Mouse (Mus musculus) kidney, adult 2 months (tissue): ENCODE measurements around the gene Tmem35b. TPM values are rescaled to one million over a fixed set of nuclear protein-coding genes. Genes with fewer than 3 reads are reported as not detected.

Experiments
- DNase-seq: peaks from one replicate; pipeline ENCODE4 v3.0.0; 2021
- H3K27ac ChIP-seq: fragments of 200-500 bp; 2 replicates; pipeline ENCODE4 v1.5.1; 2012; ENCODE audit warnings: low read depth, low read length, control low read depth, inconsistent platforms; ENCODE audit not compliant: insufficient read depth
- H3K27me3 ChIP-seq: fragments of 200-500 bp; replicated peaks from 2 replicates; pipeline ENCODE4 v1.6.1; 2012; ENCODE audit warnings: mild to moderate bottlenecking, moderate library complexity, low read length, inconsistent platforms; ENCODE audit not compliant: control insufficient read depth, insufficient read depth
- H3K36me3 ChIP-seq: fragments of 200-500 bp; 2 replicates; pipeline ENCODE4 v1.6.1; 2012; ENCODE audit warnings: mild to moderate bottlenecking, moderate library complexity, low read length, inconsistent platforms; ENCODE audit not compliant: control insufficient read depth, insufficient read depth
- H3K4me1 ChIP-seq: fragments of 200-500 bp; 2 replicates; pipeline ENCODE4 v1.6.1; 2011; ENCODE audit warnings: low read length; ENCODE audit not compliant: control insufficient read depth, insufficient read depth
- H3K4me3 ChIP-seq: fragments of 200-500 bp; 2 replicates; pipeline ENCODE4 v1.5.1; 2011; ENCODE audit warnings: mild to moderate bottlenecking, low read depth, low read length, control low read depth; ENCODE audit not compliant: insufficient read depth
- CTCF ChIP-seq: fragments of 200-500 bp; conservative IDR thresholded peaks from 2 replicates; pipeline ENCODE4 v1.5.1; 2011; ENCODE audit warnings: low read depth, mild to moderate bottlenecking, control low read depth, low read length, moderate library complexity, mixed read lengths; ENCODE audit not compliant: insufficient read depth, insufficient read length
- POLR2A ChIP-seq: fragments of 200-500 bp; IDR thresholded peaks from one replicate; pipeline ENCODE4 v1.6.1; 2011; ENCODE audit warnings: low read depth, low read length, control low read depth
- WGBS: fragments of 180-500 bp; shearing (Covaris S2); methylation state at CpG from one replicate; pipeline ENCODE4 v1.1.7; 2018; 5-methylcytosine and 5-hydroxymethylcytosine counted together
- polyA plus RNA-seq: library from polyadenylated mRNA; depleted of rRNA; stranded (reverse); fragments of >200 nt; gene quantifications from 2 replicates; pipeline ENCODE4 v1.2.3, GENCODE M21; 2012; rRNA removed

The Tmem35b gene
- polyA plus RNA-seq, 1 experiment = 29.0 TPM

DNA sequence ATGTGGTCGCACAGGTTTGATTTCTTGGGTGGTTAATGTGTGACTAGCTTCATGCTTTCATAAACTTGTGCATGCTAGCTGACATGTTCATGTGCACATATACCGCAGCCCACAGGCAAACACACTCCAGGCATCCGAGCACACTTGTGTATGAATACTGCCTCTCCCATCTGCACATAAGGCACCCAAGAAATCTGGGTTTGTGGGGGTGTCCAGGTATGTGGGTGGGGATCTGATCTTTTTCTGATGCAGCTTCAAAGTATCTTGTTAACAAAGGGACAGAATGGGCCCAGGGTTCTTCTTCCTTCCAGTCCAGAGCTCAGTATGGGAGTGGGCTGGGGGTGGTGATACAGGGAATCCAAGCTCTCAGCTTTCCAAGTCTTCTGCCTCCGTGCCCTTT lies 49.1 kb downstream of the Tmem35b start:
- WGBS = 43% methylated on average over 4 of the region's 4 CpGs
- Histone ChIP-seq H3K27ac (no peak overlapping the region), H3K27me3 (peaks cover 1% of the 10 kb centered on the region; the same call in 1 of the 2 replicates), H3K4me1 (no peaks in the 10 kb centered on the region), H3K36me3 (no peaks in the 10 kb centered on the region), H3K4me3 (no peak overlapping the region)
- TF ChIP-seq CTCF (no peak), POLR2A (no peak)
- DNase-seq = no peak

DNA sequence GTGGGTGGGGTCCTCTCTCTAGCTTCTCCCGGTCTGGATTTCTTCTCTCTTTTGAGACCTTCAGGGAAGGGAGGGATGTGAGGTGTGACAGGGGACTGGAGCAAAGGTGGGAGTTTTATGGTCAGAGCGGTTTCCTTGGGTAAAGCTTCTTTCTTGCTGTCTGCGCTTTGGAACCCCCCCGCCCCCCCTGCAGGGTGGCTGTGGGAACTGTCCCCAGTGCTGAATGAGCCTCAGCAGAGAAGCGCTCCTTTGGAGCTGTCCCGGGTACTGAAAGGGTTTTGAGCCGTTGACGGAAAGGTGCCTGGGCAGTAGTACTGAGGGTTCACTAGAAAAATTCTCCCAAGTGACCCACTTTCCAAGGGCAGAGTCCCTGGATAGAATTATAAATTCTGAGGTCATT lies 50.0 kb downstream of the Tmem35b start:
- TF ChIP-seq POLR2A = no peak
- no peak for TF ChIP-seq CTCF
- Histone ChIP-seq H3K27me3 (peaks cover 1% of the 10 kb centered on the region; the same call in 1 of the 2 replicates), H3K27ac (no peak overlapping the region), H3K4me3 (no peak overlapping the region), H3K36me3 (no peaks in the 10 kb centered on the region), H3K4me1 (no peaks in the 10 kb centered on the region)
- 1% methylated on average over 8 of the region's 8 CpGs for WGBS
- peak; percentile 48 for DNase-seq

DNA sequence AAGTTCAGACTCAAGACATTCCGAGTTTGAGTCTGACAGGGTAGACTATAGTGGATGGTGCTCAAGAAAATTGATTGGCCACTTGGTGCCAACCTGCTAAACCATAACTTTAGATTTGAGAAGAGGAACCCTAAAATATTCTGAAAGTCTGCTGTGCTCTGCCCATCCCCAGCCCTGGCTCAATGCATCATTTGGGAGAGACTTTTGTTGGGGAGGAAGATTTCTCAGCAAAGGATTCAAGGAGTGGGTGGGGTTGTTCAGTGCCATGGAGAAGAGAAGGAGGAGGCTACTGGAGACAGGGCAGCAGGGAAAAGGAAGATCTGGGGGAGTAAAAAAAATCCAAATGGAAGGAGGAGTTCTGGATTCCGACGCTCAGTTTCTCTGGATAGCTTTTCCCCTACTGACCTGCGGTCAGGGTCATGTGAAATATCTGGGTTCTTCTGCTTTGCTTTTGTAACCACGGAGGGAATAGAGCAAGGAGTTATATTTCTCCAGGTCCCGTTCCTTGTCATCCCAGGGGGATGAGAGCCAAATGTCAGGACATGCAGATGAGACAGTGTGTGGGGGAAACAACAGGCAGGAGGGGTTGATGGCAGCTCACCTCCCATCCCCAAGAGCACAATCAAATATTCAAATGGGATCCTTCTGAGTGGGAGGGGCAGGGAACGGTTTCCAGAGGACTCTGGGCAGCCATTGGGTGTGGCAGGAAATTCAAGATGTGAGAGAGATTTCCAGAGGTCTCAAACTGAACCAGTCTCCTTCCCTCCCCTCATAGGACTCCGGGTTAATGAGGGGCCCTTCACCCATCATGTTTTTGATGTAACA lies 50.8 kb downstream of the Tmem35b start:
- H3K27me3 ChIP-seq = no peaks in the 10 kb centered on the region
- TF ChIP-seq CTCF = no peak
- no peak for TF ChIP-seq POLR2A
- 49% methylated on average over 8 of the region's 8 CpGs for WGBS

DNA sequence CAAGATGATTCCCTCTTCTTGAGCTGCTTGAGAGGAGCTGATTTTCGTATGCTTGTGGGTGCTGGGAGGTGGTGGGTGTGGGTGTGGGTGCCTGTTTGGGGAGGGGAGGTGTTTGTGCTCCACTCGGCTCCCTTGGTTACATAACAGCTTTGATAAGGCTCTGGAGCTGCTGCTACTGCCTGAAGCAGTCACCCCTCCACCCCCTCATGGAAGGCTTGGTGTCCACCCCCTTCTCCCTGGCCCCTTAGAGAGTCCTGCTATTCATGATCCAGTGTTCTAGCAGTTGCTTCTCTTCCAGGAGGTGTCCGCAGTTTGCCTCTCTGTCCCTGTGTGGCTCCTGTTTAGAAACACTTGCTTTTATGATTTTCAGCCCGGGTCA lies 51.4 kb downstream of the Tmem35b start:
- H3K27me3 ChIP-seq = no peaks in the 10 kb centered on the region
- H3K36me3 ChIP-seq = no peaks in the 10 kb centered on the region
- H3K4me3 ChIP-seq = no peak overlapping the region
- no peaks in the 10 kb centered on the region for H3K4me1 ChIP-seq
- H3K27ac ChIP-seq = no peak overlapping the region
- DNase-seq = no peak
- WGBS = 46% methylated on average over 4 of the region's 4 CpGs
- no peak for TF ChIP-seq POLR2A
- TF ChIP-seq CTCF = no peak

More for the DNA sequence above, 50.8 kb downstream of the Tmem35b start:
- no peaks in the 10 kb centered on the region for H3K36me3 ChIP-seq
- H3K4me3 ChIP-seq = no peak overlapping the region
- H3K27ac ChIP-seq = no peak overlapping the region
- no peaks in the 10 kb centered on the region for H3K4me1 ChIP-seq
- DNase-seq = no peak

DNA sequence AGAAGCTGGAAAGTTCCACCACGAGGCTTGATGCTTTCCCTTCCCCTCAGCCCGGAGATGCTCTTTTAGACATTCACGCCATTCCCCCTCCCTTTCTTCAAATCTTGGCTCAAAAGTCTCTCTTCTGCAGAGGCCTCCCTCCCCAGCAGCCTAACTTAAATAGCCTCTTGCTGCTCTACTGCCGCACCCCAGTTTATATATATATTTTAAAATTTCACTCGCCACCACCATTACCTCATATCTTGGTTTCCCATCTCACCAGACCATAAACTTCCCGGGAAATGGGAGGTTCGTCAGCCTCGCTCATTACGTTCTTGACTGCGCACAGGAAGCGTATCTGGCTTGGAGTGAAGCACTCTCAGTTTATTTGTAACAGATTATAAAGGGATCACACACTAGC lies 54.5 kb downstream of the Tmem35b start:
- no peaks in the 10 kb centered on the region for H3K4me1 ChIP-seq
- H3K4me3 ChIP-seq = no peak overlapping the region
- H3K27me3 ChIP-seq = no peaks in the 10 kb centered on the region
- no peaks in the 10 kb centered on the region for H3K36me3 ChIP-seq
- no peak for TF ChIP-seq CTCF
- no peak for TF ChIP-seq POLR2A
- no peak overlapping the region for H3K27ac ChIP-seq
- 63% methylated on average over 11 of the region's 11 CpGs for WGBS
- no peak for DNase-seq

DNA sequence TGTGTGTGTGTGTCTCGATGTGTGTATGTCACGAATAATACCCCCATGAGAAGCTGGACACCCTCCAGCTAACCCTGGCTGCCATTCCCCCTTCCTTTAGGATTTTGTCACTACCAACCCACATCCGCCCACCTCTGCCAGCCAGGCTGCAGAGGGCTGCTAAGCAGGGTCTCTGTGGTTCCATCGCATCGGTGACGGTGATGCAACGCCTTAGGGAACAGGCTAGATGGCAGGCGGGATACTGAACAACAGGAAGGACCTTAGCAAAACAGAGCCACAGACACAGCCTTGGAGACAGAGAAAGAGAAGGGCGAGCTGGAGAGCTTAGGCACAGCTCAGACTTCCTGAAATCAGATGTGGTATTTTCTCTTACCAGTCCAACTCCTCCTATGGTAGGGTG lies 55.2 kb downstream of the Tmem35b start:
- DNase-seq = no peak
- TF ChIP-seq CTCF (no peak), POLR2A (no peak)
- Histone ChIP-seq H3K27ac (no peak overlapping the region), H3K4me3 (no peak overlapping the region), H3K27me3 (no peaks in the 10 kb centered on the region), H3K4me1 (no peaks in the 10 kb centered on the region), H3K36me3 (no peaks in the 10 kb centered on the region)
- 44% methylated on average over 9 of the region's 9 CpGs for WGBS

Other genes with a start within 250 kb of the Tmem35b start
- gene Zmym4, start 155.6 kb upstream of the Tmem35b start, polyA plus RNA-seq = 5.2 and 6.0 TPM in 2 replicates
- 22.3 and 24.1 TPM in 2 replicates for gene Sfpq, start 102.4 kb upstream of the Tmem35b start, polyA plus RNA-seq
- 1.0 and 1.3 TPM in 2 replicates for gene Zmym1, start 62.5 kb upstream of the Tmem35b start, polyA plus RNA-seq
- 5.2 and 5.3 TPM in 2 replicates for gene Zmym6, start 46.3 kb upstream of the Tmem35b start, polyA plus RNA-seq
- 0.19 and 0.27 TPM in 2 replicates for gene Dlgap3, start 45.5 kb downstream of the Tmem35b start, polyA plus RNA-seq
- 48.8 and 49.9 TPM in 2 replicates for gene Smim12, start 120.1 kb downstream of the Tmem35b start, polyA plus RNA-seq
- 17.8 and 19.2 TPM in 2 replicates for gene Gja4, start 190.3 kb downstream of the Tmem35b start, polyA plus RNA-seq
- 0.24 and 0.44 TPM in 2 replicates for gene Gjb3, start 207.2 kb downstream of the Tmem35b start, polyA plus RNA-seq
- 1.4 and 1.5 TPM in 2 replicates for gene Gjb4, start 230.4 kb downstream of the Tmem35b start, polyA plus RNA-seq
- gene Gjb5, start 234.5 kb downstream of the Tmem35b start, polyA plus RNA-seq = 0.67 and 0.75 TPM in 2 replicates